Mouse (Mus musculus) bone marrow macrophage, adult 2 months (primary cell): ENCODE measurements around the gene Hirip3. TPM values are rescaled to one million over a fixed set of nuclear protein-coding genes. Genes with fewer than 3 reads are reported as not detected.
A peak's percentile ranks its signal among the peaks of the same experiment; 100 is the strongest.
"Not testable (repeated sequence)": the region's sequence is repeated elsewhere in the genome, so short reads cannot be mapped to it uniquely, and the experiment has no call there.

ENCODE experiments used
- H3K27ac ChIP-seq: 2 replicates; pipeline ENCODE4 v1.5.1; 2012; ENCODE audit warnings: low read depth, low read length; ENCODE audit not compliant: insufficient read depth
- H3K4me1 ChIP-seq: 2 replicates; pipeline ENCODE4 v1.6.1; 2012; ENCODE audit warnings: low read length; ENCODE audit not compliant: control insufficient read depth, insufficient read depth
- H3K4me3 ChIP-seq: 2 replicates; pipeline ENCODE4 v1.5.1; 2012; ENCODE audit warnings: mild to moderate bottlenecking, low read length, moderate library complexity; ENCODE audit not compliant: insufficient read depth
- CTCF ChIP-seq: IDR thresholded peaks from 2 replicates; pipeline ENCODE4 v1.5.1; 2012; ENCODE audit warnings: low read depth, mild to moderate bottlenecking, low read length, moderate library complexity
- POLR2A ChIP-seq: IDR thresholded peaks from 2 replicates; pipeline ENCODE4 v1.6.1; 2012; ENCODE audit warnings: mild to moderate bottlenecking, low read depth, low read length, borderline replicate concordance
- polyA plus RNA-seq: library from polyadenylated mRNA; stranded (reverse); fragments of >200 nt; gene quantifications from 2 replicates; pipeline ENCODE4 v1.2.4, GENCODE M21; 2012; ENCODE audit not compliant: missing spikeins, insufficient read depth, insufficient read length

The Hirip3 gene
- polyA plus RNA-seq, 1 experiment, result 32.0 TPM

DNA sequence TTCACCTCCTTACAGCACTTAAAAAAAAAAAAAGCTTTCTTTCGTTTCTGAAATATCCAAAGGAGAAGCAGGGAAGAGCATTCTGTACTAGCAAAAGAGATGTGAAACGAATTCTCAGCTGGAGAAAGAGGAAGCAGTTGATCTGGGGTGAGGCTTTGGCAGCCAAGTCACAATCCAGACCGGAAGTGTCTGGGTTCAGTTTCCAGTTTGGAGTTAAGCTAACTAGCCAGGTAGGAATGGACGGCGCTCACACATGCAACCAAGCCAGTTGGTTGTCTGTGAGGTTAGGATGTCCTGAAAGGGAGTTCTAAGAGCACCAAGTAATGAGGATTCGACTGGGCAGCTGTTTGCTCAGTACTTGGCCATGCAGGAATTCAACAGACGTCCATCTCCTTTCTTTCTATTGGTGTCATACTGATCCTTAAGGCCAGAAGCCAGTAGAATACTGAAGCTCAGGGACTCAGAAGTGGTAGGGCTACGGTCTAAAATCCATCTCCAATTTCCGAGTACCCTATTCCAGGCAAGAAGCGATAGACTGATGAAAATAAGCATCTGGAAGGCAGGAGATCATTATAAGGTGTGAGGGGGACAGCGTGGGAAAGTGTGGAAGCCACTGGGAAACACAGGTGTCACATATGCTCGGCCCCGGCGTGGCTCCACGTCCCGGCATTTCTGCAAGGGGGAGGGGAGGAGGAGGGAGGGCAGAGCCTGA, 35.8 kb downstream of the Hirip3 start:
- TF ChIP-seq POLR2A, result no peak
- TF ChIP-seq CTCF, result no peak
- Histone ChIP-seq H3K4me1 (peaks cover 23% of the 10 kb centered on the region), H3K27ac (peak overlapping the region; percentile 90), H3K4me3 (peak overlapping the region; percentile 75)

DNA sequence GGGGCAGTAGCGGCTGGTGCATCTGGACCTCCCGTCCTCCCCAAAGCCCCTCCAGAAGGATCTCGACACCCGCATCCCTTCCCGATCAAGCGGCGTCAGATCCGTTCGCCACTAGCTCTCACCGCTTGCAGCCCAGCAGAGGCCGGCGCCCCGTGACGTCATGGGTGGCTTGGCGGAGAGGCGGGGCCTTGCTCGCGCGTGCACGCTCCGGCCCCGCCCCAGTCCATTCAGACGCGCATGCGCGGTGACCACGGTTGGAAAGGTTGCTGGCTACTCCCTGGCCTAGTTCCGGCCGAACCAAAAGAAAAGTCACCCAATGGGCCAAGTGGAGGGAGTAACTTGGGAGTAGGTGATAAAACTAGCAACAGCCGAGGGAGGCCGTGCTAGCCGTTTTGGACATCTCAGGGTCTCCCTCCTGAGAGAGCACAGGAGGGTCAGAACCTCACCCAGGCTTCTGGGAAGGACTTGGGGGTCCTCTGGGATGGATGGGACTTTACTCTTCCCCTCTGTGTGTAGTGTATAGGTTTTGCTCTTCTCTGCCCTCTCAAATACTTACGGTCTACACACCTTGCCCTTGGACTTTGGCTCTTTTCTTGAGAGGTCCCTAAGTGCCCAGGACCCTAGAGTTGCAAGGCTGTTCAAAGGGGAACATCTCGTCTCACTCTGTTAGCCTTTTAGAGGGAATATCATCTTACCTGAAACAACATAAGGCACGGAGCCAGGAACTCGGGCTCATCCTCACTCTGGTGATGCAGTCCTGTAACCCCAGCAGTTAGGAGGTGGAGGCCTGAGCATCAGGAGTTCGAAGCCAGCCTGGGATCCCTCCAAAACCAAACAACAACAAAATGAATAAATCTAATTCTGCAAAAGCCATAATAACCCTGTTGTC, 36.6 kb downstream of the Hirip3 start:
- Histone ChIP-seq H3K27ac (peak overlapping the region; percentile 87), H3K4me1 (peaks cover 23% of the 10 kb centered on the region), H3K4me3 (peak overlapping the region; percentile 75)
- TF ChIP-seq POLR2A, result no peak
- TF ChIP-seq CTCF, result no peak

DNA sequence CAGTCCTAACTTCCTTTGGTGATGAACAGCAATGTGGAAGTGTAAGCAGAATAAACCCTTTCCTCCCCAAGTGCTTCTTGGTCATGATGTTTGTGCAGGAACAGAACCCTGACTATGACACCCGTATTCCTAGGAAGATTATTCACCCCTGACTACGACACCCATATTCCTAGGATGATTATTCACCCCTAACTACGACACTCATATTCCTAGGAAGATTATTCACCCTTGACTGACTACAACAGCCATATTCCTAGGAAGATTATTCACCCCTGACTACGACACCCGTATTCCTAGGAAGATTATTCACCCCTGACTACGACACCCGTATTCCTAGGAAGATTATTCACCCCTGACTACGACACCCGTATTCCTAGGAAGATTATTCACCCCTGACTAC, 38.0 kb downstream of the Hirip3 start:
- H3K4me1 ChIP-seq, result peaks cover 17% of the 10 kb centered on the region
- not testable (repeated sequence) for H3K4me3 ChIP-seq, H3K27ac ChIP-seq

DNA sequence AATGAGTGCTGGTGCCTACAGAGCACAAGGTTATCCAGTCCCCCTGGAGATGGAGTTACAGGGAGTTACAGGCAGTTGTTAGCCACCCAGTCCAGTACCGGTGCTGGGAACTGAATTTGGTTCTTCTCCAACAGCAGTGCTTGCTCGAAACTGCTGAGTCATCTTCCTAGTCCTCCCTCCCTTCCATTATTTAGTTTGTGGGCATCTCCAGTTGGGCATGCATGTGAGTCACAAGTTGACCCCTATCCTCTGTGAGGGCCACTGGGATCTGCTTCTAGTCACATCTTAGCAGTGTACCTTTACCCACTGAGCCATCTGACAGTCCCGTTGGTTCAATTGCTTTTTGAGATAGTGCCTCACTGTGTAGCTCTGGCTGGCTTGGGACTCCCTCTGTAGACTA, 43.8 kb downstream of the Hirip3 start:
- Histone ChIP-seq H3K27ac (no peak overlapping the region), H3K4me1 (peaks cover 8% of the 10 kb centered on the region; the same call in 1 of the 2 replicates), H3K4me3 (no peak overlapping the region)
- TF ChIP-seq POLR2A, result no peak
- TF ChIP-seq CTCF, result no peak

DNA sequence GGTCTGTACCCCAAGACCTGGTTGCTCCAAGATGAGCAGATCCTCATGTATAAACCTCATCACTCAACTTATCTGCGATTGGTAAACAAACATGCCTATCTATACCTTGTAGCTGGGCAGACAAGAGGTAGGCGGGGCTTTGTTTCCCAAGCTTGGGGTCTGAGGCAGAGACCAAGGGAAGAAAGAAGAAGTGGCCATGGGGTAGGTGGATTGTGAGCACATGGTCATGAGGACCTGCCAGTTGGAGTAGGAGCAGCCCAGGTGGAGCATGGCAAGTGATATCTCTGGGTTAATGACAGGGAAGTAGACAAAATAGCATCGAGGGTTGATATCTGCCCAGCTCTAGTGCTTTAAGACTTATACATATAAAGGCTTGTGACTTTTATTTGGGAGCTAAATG, 53.1 kb downstream of the Hirip3 start:
- no peak for TF ChIP-seq CTCF
- no peak for TF ChIP-seq POLR2A
- H3K27ac ChIP-seq, result no peak overlapping the region
- H3K4me3 ChIP-seq, result no peak overlapping the region
- peaks cover 4% of the 10 kb centered on the region; the same call in 1 of the 2 replicates for H3K4me1 ChIP-seq

Other genes starting within 250 kb of the Hirip3 start
- 34.9 and 41.2 TPM in 2 replicates for gene Nupr1, start 231.1 kb upstream of the Hirip3 start, polyA plus RNA-seq
- 28.6 and 31.7 TPM in 2 replicates for gene Sgf29, start 212.7 kb upstream of the Hirip3 start, polyA plus RNA-seq
- gene Sult1a1, start 185.5 kb upstream of the Hirip3 start, polyA plus RNA-seq, result 42.3 and 56.8 TPM in 2 replicates
- gene Bola2, start 166.6 kb upstream of the Hirip3 start, polyA plus RNA-seq, result 62.1 and 63.7 TPM in 2 replicates
- gene Slx1b, start 166.2 kb upstream of the Hirip3 start, polyA plus RNA-seq, result 8.4 and 11.6 TPM in 2 replicates
- 622 and 668 TPM in 2 replicates for gene Coro1a, start 154.2 kb upstream of the Hirip3 start, polyA plus RNA-seq
- 331 and 390 TPM in 2 replicates for gene Mapk3, start 102.4 kb upstream of the Hirip3 start, polyA plus RNA-seq
- 20.8 and 27.0 TPM in 2 replicates for gene Gdpd3, start 95.6 kb upstream of the Hirip3 start, polyA plus RNA-seq
- gene Ypel3, start 85.0 kb upstream of the Hirip3 start, polyA plus RNA-seq, result 392 and 412 TPM in 2 replicates
- gene Tbx6, start 80.5 kb upstream of the Hirip3 start, polyA plus RNA-seq, result 1.9 and 2.8 TPM in 2 replicates
- gene Ppp4c, start 69.5 kb upstream of the Hirip3 start, polyA plus RNA-seq, result 153 and 164 TPM in 2 replicates
- gene Fam57b, start 64.3 kb upstream of the Hirip3 start, polyA plus RNA-seq, result 0.74 and 0.85 TPM in 2 replicates
- gene 4930451I11Rik, start 30.3 kb upstream of the Hirip3 start, polyA plus RNA-seq, result not detected in 2 replicates
- not detected in 2 replicates for gene Doc2a, start 14.6 kb upstream of the Hirip3 start, polyA plus RNA-seq
- gene Ino80e, start 405 bp downstream of the Hirip3 start, polyA plus RNA-seq, result 67.0 and 72.6 TPM in 2 replicates
- gene Taok2, start 22.7 kb downstream of the Hirip3 start, polyA plus RNA-seq, result 58.5 and 66.8 TPM in 2 replicates
- gene Tmem219, start 60.9 kb downstream of the Hirip3 start, polyA plus RNA-seq, result 74.2 and 75.9 TPM in 2 replicates
- 16.2 and 17.5 TPM in 2 replicates for gene Kctd13, start 66.9 kb downstream of the Hirip3 start, polyA plus RNA-seq
- not detected in 2 replicates for gene Asphd1, start 87.6 kb downstream of the Hirip3 start, polyA plus RNA-seq
- 1.6 and 2.6 TPM in 2 replicates for gene Sez6l2, start 88.6 kb downstream of the Hirip3 start, polyA plus RNA-seq
- gene Cdipt, start 113.9 kb downstream of the Hirip3 start, polyA plus RNA-seq, result 112 and 118 TPM in 2 replicates
- gene Cdiptos, start 114.1 kb downstream of the Hirip3 start, polyA plus RNA-seq, result 7.3 and 7.4 TPM in 2 replicates
- gene Mvp, start 152.6 kb downstream of the Hirip3 start, polyA plus RNA-seq, result 95.9 and 96.2 TPM in 2 replicates
- gene Pagr1b, start 154.5 kb downstream of the Hirip3 start, polyA plus RNA-seq, result 9.2 and 17.6 TPM in 2 replicates
- 20.3 and 22.2 TPM in 2 replicates for gene Pagr1a, start 155.4 kb downstream of the Hirip3 start, polyA plus RNA-seq
- 31.3 and 44.3 TPM in 2 replicates for gene Gm42742, start 159.1 kb downstream of the Hirip3 start, polyA plus RNA-seq
- 2.8 TPM in 1 of 2 replicates, not detected in the other for gene Prrt2, start 159.2 kb downstream of the Hirip3 start, polyA plus RNA-seq
- 161 and 164 TPM in 2 replicates for gene Maz, start 165.1 kb downstream of the Hirip3 start, polyA plus RNA-seq
- gene Kif22, start 180.5 kb downstream of the Hirip3 start, polyA plus RNA-seq, result 40.8 and 48.5 TPM in 2 replicates
- not detected in 2 replicates for gene Zg16, start 225.4 kb downstream of the Hirip3 start, polyA plus RNA-seq
- 41.2 and 41.4 TPM in 2 replicates for gene AI467606, start 229.4 kb downstream of the Hirip3 start, polyA plus RNA-seq